Mouse (Mus musculus): Measurements from ENCODE around the gene Fbxo44.
"Not testable (repeated sequence)": the region's sequence is repeated elsewhere in the genome, so short reads cannot be mapped to it uniquely, and the experiment has no call there.

Gene Fbxo44

DNA sequence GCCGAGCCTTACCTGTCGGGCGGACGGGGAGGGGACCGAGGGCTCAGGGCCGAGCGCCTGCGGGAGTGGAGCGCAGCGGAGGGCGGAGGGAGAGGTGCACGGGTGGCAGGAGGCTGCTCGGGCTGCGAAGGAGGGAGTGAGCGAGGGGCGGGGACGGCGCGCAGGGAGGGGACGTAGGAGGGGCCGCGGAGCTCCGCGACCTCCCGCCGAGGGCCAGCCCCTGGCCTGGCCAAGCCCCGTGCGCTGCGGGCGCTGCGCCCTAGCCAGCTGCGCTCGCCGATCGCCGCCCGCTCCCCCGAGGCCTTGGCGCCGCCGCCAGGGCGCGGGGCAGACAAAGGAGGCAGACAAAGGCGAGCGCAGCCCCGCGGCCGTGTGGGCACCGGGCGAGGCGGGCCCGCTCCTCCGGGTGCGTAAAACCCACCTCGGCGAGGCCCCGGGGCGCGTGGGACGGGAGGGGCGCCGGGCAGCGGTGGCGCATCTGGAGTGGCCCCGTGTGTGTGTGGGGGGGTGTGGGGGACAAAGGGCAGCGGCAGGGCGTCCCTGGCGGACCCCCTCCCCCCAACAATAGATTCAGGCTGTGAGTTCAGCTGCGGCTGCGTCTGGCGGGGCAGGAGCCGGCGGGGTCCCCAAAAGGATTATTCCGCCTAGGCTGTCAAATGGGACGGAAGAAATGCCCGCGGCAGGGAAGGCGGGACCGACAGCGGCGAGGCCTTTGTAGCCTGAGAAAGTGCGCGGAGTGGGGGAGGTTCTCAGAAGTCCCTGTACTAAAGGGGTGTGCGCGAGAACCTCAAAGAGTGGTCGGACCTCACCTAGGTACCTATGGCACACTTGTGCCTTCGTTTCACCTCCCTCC, 29.5 kb downstream of the Fbxo44 start, which contains the start of gene Draxin:
Gene Draxin (minus strand): TSS at position 138 of the 853 bp plus-strand sequence.
- DNase-seq (ENCODE audit: extremely low read depth, low read depth, low spot score): no peak

DNA sequence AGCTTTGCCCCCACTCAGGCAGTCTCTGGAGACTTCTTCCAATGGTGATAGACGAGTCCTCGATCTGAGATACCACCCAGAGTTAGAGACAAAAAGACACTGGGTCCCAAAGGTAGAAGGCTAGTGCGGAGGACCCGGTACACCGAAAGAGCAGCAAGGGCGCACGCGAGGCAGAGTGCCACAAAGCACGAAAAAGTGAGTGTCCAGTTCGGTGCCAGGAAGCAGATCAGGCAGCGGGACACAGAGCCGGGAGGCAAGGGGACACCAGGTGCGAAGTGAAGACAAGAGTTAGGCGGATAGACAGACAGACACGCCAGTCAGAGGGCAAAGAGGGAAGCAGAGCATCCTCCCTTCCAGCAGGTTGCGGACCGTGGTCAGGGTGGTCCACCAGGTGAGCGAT, 30.1 kb downstream of the Fbxo44 start, which contains the start of gene Mad2l2:
Gene Mad2l2 (plus strand): TSS at position 252 of the 400 bp plus-strand sequence.
- no peak for DNase-seq (ENCODE audit: extremely low read depth, low read depth, low spot score)

DNA sequence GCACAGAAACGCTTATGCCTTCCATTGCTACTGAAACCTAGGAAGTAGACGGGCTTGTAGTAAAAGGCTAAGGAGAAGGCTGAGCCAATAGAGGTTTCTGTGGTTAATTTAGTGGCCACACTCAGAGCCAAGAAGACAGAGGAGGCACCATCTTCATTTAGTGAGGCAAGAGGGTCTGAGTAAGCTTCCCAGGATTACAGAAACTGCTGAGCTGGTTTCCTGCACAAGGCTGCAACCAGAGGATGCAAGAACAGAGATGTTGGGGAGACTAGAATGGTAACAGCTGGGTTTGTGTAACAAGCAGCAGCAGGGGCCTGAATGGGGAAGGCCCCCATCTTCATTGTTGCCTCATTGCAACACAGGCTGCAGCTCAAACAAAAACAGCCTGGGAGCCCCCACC, 31.6 kb downstream of the Fbxo44 start:
- DNase-seq (ENCODE audit: extremely low read depth, low read depth, low spot score): no peak

DNA sequence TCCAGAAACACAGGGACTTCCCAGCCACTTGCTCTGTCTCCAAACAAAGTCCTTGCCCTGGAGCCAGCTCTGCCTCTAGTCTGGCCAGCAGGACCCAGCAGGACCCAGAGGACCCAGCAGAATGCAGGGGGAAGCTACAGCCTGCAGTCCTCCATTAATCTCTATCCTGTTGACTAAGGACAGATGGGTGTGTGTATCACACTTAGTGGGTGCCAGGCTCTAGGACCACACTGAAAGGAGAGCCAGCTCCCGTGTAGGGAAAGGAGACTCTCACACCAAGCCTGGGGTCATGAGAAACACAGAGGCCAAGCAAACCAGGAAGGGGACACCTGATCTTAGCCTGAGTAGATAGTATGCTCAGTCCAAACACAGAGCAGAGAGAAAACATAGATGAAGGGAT, 32.0 kb downstream of the Fbxo44 start:
- no peak for DNase-seq (ENCODE audit: extremely low read depth, low read depth, low spot score)

DNA sequence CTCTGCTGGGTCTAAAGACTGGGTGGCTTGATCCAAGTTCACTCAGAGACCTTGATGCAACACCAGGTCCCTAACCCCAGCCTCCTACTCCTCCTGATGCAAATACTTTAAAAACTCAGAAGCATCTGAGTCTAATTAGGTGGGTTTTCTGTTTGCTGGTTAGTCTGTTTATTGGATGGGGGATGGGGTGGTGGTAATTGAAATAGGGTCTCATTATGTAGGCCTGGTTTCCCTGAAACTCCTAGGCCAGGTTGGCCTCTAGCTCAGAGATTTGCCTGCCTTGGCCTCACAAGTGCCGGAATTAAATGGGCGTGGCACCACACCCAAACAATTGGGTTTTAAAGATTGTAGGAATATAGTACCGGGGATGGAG, 37.6 kb downstream of the Fbxo44 start:
- DNase-seq (ENCODE audit: extremely low read depth, low read depth, low spot score): no peak

DNA sequence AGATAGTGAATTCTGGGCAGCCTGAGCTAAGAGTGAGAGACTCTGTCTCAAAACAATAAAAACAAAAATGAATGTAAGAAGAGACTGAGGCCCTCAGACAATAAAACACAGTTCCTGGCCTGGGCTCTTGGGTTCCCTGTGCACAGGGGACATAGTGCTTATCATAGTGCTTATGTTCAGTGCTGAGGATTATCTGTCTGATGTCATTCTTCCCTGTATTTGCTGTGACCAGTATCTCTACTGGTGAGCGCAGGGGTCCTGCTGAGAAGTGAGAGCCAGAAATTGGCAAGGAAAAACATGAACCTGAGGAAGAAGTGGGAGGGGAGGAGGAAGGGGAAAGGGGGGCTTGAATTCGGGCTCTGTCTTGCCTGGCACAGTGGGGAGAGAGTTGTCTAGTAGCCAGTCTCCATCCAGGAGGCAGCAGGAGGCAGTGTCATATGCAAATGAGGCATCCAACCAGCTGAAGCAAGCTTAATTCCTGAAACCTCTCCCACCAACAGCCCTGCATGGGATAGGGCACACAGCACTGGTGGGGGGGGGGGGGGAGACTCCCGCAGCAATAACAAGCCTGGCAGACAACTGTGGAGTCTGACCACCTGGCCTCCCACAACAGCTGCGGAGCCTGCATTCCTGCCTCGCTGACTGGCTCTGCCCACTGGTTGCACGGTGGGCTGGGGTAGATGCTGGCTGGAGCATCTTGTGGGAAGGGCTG, 38.1 kb downstream of the Fbxo44 start:
- DNase-seq (ENCODE audit: extremely low read depth, low read depth, low spot score): no peak

DNA sequence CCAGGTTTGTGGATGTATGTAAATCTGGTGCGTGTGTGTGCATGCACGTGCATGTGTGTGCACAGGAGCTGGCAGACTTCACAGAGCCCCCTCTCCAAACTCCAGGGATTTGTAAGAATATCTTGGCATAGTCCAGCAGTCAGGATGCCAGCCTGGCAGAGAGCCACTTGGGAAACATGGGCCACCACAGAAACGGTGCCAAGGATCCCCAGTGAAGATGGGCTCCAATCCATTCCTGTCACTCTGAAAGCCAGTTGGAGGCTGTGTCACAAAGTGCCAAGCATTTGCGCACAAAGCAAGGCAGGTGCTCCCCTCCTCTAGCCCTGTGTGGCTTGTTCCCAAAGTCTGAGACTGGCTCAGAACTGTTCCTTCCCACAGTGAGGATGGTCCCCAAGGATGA, 38.9 kb downstream of the Fbxo44 start:
- no peak for DNase-seq (ENCODE audit: extremely low read depth, low read depth, low spot score)

DNA sequence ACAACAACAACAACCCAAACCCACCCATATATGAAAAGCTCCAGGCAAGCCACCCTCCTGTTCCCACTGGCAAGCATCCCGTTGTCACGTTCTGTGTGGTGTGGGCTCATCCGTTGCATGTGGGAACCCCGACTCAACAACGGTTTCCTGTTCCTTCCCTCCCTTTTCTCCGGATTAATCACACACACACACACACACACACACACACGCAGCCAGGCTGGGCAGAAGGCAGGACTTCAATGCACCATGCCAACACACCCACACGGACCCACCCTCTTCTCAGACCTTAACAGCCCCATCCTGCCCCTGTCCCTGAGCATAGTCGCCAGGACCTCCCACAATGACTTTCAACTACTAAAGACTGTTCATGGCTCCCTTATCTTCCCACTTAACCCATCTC, 39.7 kb downstream of the Fbxo44 start:
- DNase-seq (ENCODE audit: extremely low read depth, low read depth, low spot score): no peak

DNA sequence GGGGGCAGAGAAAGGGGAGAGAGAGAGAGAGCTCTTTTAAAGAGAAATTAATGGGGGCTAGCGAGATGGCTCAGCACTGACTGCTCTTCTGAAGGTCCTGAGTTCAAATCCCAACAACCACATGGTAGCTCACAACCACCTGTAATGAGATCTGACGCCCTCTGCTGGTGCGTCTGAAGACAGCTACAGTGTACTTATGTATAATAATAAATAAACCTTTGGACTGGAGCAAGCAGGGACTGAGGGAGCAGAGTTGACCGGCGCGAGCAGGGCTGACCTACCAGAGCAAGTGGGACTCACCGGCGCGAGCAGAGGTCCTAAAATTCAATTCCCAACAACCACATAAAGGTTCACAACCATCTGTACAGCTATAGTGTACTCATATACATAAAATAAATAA, 40.7 kb downstream of the Fbxo44 start:
- not testable (repeated sequence) for DNase-seq (ENCODE audit: extremely low read depth, low read depth, low spot score)

DNA sequence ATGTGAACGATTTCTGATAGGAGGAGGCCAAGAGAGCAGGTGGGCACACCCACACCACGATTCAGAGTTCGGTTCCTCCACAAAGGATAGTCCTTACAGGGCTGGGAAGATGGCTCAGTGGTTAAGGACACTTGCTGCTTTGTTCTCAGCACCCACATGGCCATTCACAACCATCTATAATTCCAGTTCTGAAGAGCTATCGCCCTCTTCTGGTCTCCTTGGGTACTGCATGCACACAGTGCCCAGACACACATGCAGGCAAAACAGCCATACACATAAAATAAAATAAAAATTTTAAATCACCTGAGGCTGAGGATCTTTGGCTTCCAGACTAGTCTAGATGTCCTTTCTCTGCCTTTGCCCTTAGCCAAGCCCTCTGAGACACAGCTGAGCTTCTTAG, 42.9 kb downstream of the Fbxo44 start:
- no peak for DNase-seq (ENCODE audit: extremely low read depth, low read depth, low spot score)

DNA sequence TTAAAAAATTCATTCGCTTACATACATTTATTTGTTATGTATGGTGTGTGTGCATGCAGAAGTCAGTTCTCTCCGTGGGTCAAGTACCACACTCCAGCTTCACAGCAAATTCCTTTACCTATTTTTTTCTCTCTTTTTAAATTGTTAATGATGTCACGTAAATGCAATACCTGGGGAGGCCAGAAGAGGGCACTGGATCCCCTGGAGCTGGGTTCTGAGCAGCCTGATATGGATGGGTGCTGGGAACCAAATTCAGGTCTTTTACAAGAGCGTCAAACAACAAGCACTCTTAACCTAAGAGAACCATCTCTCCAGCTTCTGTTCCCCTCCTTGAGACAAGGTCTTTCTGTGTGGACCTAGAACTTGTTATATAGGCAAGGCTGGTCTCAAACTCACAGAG, 43.6 kb downstream of the Fbxo44 start:
- no peak for DNase-seq (ENCODE audit: extremely low read depth, low read depth, low spot score)

DNA sequence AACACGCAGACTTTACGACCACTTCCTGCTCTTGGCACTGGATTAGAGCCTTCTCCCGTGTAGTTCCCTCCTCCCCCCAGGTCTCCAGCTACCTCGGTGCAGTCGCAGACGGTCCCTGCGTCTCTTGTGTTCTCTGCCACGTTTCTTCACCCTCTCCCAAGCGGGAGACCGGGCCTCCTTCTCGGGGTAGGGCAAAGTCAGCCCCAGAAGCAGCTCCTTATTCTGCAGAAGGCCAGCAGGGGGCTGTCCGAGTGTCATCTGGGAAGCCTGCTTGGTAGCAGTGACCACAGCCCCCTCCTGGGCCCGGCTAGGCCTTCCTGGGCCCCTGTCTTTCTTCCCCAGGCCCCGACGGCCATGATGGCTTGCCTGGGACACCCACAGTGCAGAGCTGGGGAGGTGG, 44.8 kb downstream of the Fbxo44 start:
- DNase-seq (ENCODE audit: extremely low read depth, low read depth, low spot score): no peak

DNA sequence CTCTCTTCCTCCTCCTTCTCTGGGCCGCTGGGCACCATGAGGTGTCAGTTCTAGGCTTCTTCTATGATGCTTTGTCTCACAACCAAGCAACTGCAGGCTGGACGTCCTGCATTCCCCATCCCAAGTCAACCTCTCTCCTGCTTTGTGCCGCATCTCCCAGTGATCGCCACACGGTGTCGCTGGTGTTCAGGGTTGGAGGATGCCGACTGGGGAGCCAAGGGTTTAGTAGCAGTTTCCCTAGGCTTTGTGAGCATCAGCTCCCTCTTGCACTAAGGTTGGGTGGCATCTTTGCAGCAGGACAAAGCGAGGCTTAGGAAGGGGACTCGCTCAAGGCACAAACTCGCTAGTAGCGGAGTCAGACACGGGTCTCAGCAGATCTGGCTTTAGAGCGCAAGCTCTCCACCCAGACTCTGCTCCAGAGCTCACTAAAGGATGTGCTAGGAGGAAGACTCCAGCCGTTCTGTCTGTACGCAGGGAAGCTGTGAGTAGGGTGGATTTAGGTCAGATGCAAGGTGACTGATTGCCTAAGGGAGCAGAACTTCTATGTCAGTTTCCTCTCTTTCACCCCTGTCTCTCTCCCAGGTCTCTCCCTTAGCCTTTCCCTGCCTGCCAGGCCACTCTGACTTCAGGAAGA, 45.4 kb downstream of the Fbxo44 start:
- no peak for DNase-seq (ENCODE audit: extremely low read depth, low read depth, low spot score)

DNA sequence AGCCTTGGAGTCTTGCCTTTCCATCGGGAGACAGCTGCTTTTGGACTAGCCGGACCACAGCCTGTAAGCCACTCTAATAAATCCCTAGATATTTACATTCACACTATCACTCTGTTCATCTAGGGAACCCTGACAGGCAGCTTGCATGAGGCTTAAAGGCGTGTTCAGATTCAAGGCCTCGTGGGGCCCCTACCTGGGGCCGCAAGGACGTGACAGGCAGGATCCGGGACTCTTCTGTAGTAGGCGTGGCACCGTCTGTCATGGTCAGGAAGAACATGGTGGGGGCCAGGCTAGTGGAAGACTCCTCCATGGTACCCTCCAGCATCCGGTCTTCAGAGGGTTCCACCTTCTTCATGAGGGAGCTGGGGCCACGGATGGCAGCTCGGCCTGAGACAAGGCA, 47.8 kb downstream of the Fbxo44 start:
- no peak for DNase-seq (ENCODE audit: extremely low read depth, low read depth, low spot score)

DNA sequence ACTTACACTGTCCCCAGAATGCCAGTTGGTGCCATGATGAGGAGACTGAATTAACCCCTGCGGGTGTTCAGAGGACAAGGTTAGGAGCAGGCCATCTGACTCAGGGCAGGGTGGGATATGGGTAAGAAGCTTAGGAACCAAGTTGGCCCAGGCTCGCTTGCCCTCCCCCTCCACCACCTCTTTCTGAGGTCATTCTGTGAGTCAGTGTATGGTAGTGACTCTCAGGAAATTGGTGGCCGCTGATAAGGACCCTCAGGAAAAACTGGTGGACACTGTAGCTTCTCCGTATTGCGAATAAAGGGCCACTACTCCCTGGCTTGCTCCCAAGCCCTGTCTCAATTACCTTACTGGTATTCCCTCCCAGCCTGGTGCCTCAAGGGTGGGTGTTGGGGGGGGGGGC, 51.1 kb downstream of the Fbxo44 start:
- DNase-seq (ENCODE audit: extremely low read depth, low read depth, low spot score): no peak

DNA sequence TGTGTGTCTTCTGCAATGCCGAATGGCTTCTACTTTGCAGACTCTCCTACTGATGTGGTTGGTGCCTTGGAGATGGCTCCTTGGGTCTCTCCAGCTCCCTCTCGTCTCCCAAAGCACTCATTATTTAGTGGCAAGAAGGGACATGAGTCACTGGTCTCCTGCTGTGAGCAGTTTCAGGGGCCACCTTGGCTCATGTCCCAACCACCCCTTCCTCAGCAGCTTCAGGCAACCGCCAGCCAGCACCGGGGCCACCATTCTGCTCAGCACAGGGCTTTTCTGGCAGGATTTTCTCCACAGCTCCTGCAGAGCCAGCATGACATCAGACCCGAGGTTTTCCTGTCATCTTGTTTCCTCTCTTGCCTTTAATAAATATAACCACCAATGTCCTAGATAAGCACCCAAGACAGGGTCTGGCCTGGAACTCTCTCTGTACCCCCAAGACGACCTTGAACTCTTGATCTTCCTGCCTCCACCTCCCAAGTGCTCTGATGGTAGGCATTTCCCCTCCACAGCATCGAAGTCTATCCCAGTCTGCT, 51.6 kb downstream of the Fbxo44 start:
- DNase-seq (ENCODE audit: extremely low read depth, low read depth, low spot score): no peak

DNA sequence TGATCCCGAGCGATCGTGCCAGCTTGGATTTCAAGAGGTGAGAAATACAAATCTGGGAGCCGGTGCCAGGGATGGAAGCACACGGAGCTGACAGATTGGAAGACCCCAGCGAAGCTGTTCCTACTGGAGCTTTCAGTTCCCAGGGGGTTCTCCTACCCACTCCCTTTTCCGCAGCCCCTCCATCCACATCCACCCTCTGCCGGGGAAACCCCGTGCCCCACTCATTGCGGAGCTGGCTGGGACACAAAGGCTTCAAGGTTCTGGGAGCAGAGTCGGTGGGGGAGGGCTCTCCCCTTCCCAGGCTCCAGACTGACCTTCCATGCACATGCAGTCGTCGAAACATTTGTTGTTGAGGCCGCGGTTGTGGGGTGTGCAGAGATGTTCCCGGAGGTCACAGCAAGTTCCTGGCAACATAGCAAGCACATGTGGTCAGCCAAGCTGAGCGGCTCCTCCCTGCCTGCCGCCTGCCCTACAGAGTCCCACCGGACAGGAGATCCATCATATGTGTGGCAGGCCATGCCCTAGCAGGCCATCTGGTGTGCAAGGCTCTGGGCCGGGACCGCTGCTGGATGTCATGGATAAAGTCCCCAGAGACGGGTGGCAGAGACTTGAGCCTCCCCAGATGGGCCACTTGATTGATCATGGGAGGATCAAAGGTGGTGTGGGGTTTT, 52.5 kb downstream of the Fbxo44 start:
- no peak for DNase-seq (ENCODE audit: extremely low read depth, low read depth, low spot score)

DNA sequence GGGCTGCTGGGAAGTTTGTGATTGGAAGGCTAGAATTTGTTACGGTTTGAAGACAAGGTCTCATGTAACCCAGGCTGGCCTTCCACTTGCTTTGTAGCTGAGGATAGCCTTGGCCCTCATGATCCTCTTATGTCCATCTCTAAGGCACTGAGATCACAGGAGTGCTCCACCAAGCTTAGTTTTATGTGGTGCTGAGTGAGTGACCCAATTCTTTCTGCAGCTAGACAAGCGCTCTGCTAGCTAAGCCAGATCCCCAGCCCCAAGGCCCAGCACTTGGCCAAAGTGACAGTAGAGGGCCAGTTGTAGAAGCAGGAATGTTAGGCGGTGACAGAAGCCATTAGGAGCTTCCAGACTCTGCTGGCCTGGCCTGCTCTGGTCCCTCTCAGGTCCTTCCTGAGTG, 56.1 kb downstream of the Fbxo44 start:
- no peak for DNase-seq (ENCODE audit: extremely low read depth, low read depth, low spot score)
